Mouse (Mus musculus) kidney, postnatal 10 days (tissue): ENCODE measurements around the gene Tmem135.

Experiments used
- DNase-seq: peaks from one replicate; pipeline ENCODE4 v3.0.0; 2021; ENCODE audit warnings: mixed read lengths

Tmem135 gene

DNA sequence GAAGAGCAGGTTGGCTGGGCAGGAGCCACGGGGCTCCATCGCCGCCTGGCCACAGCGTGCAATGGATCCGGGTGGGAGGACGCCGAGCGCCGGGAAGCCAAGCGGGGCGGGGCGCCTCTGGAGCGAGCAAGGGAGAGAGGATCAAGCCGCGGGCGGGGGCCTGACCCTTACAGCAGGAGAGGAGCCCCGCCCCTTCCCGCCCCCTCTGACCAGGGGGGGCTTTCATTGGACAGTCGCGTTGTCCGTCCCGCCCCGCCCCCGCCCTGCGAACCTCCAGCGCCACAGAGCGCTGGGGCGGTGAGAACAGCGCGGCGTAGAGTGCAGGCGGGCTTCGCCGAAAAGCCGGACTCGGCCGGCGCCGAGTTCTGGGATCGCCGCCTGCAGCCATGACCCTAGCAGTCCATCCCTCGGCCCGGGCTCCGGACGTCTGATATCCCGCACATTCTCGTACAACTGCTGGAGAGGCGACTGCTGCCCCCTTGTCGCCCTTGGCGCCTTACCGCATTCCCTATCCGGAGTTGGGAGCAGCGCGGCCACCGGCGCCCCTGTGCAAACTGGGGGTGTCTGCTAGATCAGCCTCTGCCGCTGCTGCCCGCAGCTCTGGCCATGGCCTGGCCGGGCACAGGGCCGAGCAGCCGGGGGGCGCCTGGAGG is at the start of gene Tmem135, which contains the start of gene Fzd4:
Gene Tmem135 (minus strand): TSS at position 142 of the 653 bp plus-strand sequence.
Gene Fzd4 (plus strand): TSS at position 275 of the 653 bp plus-strand sequence.
- peak; percentile 99 for DNase-seq

DNA sequence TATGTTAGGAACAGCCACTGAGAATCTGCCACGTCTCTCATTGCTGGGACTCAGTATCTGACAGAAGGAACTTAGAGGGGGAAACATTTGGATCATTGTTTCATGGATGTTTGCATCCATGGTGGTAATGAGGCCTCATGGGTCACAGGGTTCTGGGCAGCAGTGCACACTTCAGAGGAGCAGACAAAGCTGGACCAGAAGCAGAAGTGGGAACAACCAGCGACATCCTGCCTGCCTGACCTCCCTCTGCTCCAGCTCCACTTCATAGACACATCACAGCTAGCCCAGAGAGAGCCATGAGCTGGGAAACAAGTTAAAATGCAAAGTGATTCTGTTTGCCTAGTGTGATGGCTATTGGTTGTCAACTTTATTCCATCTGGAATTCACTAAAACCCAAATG is 46.3 kb upstream of the Tmem135 start:
- DNase-seq = no peak

DNA sequence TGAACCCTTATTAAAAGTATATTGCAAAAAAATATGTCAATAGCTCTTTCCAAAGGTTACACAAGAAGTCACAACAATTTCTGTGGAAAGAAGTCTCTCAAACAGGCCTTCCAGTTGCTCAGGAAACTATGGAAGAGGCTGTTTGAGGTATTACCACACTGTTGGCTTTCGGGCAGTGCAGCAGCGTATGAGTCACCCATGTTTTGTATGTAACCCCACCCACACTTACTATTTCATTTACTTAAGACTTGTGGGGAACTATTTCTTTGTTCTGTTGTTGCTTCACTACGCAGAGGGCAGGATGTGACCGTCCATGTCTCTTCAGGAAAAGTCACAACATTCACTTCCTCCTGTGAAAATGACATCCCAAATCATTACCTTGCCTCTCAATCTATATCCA is 41.1 kb upstream of the Tmem135 start:
- no peak for DNase-seq

DNA sequence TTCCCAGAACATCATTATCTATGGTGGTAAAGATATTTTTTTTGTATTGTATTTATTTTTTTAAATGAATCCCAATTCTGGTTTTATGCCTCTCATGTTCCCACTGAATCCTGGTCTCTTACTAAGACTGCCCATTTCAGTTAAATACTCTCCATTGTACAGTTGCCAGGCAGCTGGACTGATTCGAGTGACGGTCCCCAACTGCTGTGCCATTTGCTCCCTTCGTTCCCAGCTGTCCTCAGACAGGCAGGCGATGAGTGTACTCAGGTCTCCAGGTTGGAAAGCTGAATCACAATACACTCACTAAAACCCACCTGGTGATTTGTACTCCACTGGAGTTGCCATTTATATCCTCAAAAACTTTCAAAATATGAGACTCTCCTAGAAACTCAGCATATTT is 38.2 kb upstream of the Tmem135 start:
- DNase-seq = no peak

DNA sequence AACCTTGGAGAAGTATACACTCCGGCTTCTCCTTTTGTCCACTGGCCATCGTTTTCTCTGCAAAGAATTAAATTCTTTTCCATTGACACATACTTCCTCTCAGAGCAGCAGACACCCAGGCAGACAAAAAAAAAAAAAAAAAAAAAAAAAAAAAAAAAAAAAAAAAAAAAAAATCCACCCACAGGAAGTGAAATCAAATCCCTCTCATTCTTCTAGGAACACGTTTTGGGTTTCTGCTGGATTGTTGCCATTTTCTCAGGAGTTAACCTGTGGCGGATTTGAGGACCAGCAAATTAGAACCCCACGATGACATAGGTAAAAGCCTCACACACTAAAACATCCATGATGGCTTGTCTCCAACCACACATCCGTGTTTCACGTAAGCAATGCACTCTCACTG is 37.3 kb upstream of the Tmem135 start:
- DNase-seq = no peak

DNA sequence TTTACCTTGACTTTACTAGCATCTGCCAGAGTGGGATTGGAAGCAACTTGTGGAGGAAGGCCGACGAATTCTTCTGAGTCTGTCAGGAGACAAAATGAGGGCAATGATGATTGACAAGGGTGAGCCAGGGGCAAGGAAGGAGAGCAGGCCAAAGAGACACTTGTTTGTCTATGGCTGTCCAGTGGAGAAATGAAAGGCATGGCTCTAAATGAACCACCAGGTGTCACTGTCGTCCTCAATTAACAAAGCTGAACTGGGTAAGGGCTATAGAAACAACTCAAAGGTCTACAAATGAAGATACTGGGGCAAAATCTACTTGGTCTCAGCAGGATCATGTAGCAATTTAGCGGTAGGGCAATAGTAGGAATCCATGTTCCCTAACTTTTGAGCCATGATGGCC is 33.6 kb upstream of the Tmem135 start:
- peak; percentile 75 for DNase-seq

DNA sequence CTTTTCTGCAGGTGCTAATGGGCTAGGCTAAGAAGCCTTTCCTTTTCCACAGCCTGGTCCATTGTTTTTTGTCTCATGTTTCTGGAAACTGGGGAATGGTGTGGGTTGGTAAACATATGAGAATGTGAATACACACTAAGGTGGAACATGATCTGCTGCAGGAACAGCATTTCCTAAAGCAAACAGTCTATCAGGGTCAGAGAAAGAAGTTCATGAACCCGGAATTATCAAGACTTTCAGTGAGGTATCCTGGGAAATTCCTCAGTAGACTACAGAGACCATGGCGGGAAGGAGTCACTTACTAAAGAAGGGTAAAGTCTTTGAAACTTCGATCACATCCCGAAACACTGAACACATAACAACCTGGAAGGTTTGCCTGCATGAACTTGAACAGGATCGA is 32.4 kb upstream of the Tmem135 start:
- no peak for DNase-seq

DNA sequence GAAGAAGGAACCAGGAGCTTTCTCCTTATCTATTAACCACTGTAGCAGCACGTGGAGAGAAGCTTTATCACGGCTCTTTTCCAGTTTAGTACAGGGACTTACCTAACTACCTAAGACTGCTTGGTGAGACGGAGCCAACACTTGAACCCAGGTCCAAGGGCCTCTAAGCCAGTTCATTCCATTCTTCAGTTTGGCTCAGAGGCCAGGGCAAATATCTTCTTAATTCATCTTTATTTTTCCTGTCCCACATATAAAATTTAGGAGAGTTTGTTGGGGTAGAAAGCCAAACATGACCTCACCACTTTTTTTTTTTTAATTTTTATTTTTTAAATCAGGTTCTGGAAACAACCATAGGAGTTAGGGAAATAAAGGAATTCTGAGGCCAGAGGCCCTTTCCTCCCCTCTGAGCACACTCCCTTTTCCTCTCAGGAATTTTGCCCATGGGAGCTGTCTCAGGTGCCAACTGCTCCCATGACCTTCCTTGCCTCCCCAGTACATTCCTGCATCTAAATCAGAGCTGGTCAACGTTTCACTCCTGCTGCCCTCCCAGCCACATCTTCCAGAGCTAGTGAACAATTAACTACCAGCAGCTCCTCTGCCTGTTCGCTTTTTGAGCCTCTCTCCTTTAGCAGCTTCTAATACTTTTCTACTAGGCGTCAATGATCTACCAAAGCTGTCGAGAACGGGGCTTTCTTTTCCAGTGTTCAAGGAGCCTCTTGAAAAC is 30.0 kb upstream of the Tmem135 start:
- peak; percentile 77 for DNase-seq

DNA sequence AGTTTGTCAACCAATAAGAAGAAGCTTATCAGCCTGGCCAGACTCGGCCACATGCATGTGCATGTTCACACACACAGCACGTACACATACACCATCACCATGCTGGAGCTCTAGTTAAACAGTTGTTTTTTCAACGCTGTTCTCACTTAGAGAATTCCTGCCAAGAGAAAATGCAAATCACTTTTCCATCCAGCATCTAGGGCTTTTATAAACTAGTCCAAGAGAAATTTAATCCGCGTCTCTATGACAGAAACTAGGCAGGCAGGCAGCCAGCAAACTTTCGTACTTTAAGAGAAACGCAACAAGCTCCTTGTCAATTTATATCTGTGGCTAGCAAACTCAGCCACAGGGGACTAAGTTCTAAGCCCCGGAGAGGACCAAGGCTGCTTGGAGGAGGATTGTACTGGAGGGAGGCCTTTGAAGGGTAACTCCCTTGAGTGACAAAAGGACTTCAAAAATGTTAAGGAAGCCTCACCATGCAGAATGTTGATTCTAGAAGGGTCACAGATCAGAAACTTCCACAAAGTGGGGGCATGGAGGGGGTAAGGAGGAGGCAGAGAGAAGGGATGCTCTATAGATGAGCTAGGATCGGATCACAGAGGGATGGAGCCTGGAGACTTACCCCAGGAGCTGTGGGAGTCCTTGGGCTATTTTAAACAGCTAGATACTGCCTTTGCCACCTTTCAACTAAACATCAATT is 29.3 kb upstream of the Tmem135 start:
- DNase-seq = peak; percentile 55

DNA sequence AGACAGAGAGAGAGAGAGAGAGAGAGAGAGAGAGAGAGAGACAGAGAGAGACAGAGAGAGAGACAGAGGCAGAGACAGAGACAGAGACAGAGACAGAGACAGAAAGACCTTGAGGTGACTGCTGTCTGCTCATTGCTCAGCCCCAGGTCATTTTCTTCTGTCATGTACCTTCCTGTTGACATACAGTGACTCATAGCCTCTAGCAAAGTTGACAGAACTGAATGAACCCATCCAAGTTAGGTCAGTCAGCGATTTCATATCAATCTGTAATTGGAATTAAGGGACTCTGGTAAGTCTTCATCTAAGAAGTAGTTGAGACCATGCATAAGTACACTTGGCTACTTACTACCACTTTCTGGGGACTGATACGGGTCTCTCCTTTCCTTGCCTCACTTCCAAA is 27.2 kb upstream of the Tmem135 start:
- no peak for DNase-seq

DNA sequence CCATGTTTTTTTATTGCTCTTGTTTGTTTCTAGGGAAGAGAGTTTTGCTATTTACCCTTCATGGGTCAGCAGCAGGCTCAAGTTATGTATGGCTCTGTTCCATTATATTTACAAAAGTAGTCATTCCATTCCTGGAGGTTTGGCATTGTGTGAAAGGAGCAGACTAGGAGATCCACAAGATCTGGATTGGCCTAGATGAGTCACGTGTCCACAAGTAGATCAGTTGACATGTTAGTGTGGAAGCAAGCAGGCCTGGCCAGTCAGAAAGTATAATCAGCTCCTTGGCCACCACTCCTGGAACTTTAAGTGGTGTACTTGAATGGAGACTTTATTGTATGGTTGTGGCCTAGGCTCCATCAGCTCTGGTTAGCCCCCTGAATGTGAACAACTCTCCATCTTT is 25.3 kb upstream of the Tmem135 start:
- no peak for DNase-seq

DNA sequence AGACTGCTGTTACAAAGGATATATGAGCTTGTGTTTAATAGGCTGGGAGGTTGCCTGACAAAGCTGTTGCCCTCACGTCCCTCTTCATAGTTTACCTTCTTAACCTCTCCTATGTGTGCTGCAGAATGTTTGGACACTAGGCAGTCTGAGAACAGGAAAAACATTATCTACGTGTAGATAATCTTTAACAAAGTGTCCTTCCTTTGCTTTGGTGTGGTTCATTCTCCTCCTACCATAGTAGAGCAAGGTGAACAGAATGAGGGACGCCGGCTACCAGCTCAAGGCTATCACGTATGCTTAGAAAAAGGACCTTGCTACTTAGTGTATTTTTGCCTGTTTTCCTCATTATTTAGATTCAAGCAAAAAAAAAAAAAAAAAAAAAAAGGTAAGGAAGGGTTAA is 24.8 kb upstream of the Tmem135 start:
- DNase-seq = no peak

DNA sequence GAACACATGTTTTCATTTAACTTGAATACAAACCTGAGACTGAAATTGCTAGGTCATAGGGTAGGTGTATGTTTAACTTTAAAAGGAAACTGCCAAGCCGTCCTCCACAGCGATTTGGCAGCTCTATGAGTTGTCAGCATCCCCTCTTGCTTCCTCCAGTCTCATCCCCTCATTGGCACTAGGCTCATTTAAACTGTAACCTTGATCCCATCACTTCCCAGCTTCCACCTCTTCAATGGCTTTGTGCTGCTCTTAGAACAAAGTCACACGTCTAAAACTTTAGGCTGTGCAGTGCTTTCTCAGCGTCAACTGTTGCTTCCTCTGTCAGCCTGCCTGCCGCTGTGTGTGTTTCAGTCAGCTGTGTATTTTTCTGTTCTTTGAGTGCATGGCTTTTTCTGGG is 23.1 kb upstream of the Tmem135 start:
- no peak for DNase-seq

DNA sequence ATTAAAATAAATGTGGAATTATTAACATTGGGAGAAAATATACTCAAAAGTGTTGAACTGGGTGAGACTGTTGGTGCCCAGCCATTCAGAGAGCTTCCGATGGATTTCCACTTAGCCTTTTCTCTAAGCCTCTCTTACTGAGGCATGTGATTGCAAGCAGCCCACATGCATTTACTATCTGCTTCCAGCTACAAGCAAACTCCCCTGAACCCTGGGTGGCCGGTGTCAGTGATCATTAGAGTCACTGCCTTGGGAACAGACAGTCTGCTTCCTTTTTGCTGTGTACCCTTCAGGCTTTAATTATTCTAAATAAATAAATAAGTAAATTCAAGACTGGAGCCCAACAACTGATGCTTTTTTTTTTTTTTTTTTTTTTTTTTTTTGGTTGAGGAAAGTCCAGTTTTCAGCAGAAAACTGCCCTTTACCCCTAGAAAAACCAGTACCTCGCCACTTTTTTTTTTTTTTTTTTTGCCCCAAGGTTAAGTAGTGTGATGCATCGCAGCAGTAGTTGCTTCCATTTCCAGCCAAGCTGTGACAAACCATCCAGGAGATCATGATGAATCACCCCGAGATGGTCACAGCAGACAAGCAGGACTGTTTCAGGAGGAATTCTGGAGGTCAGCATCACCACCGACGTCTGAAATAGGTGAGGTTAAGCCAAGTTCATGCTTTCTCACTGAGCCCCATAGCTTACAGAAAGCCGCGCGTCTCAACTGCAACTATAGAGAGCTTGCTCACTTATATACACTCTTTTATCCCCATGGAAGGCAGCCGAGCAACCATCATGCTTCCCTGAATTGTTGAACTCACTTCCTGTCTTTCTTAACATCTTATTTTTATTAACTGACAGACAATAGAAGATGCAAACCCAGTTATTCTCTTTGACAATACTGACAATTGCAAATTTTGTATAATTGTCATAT is 22.0 kb upstream of the Tmem135 start:
- no peak for DNase-seq

DNA sequence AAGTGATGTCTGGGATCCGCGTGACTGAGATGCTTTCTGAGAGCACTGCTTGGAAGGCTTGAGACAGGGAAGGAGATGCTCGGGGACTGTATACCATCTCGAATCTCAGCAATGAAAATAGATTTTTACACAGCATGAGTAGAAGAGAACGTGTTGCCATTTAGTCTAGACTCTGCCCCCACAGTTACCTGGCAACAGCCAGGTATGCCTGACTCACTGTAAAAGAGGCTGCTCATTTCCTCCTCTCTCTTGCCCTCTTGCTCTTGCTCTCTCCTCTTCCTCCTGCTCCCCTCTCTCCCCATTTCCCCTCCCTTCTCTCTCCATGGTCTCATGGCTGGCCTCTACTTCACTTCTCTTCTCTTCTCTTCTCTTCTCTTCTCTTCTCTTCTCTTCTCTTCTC is 20.6 kb upstream of the Tmem135 start:
- no peak for DNase-seq

DNA sequence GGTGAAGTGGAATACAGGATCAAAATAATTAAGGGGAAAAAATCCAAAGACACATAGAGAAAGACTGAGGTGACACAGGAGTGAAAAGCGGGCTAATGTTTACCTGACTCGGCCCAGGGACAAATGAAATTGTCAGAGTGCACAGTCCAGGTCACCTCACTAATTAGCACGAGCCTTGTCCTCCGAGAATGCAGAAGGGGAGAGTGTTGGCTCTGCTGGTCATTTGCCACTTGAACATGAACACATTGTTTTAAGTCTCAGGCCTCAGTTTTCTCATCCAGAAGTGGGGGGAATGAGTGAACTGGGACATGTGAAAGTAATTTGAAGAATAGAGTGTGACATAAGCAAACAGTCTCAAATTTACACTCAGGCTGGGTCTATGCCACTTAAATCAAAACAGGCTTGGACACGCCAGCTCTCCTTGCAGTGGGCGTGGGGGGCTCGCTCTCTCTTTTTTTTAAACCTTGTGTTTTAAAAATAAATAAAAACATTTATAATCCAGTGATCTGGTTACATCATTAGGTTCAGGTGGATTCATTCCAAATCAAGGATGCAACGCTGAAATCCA is 19.8 kb upstream of the Tmem135 start:
- no peak for DNase-seq

DNA sequence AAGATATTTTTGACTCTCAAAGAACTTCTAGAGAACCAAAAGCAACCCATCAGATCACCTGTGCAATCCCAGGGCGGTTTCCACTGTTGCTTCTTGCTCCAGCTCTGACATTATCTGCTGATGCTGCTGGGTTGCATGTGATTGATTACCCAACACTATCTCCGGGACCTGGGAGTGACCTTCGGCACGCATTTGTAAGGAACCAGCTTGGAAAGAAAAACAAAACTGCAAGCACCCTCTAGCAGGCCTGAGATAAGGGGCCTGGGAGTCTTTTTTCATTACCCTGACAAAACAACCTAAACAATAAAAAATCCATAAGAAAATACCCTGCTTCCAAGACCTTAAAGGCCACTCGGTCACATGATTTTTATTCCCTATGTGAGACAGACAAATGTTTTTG is 19.2 kb upstream of the Tmem135 start:
- DNase-seq = no peak

DNA sequence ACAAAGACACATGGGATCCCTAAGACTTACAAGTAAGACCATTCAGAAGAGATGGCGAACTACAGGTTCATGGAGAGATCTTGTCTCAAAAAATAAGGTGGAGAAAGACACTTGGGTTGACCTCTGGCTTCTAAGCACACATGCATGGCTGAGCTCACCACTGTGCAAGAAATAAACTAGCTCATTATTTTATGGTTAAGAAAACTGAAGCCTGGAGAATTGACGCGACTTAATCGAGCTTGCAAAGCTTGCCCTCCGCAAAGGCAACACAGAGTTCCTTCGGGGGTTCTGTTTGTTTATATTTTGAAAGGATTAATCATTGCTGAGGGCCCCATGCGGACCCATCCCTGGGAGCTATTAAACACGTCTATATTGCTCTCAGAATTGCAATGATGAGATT is 18.6 kb upstream of the Tmem135 start:
- DNase-seq = no peak

DNA sequence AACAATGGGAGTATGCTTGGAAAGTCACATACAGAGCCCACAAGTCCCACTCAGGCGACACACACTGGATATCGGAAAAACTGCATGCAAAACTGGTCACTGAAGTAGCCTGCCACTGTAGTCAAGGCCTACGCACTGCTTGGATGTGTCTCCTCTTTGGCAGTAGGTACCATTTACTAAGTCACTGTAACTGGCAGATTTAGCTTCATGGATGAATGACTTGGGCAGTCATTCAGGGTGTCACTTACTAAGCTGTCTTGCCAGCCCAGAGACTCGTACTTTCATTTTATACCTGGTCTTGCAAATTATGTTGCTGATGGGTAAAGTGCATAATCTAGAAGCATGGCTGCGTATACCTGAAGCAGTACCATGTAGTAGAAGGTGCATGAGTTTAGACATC is 17.3 kb upstream of the Tmem135 start:
- DNase-seq = no peak

DNA sequence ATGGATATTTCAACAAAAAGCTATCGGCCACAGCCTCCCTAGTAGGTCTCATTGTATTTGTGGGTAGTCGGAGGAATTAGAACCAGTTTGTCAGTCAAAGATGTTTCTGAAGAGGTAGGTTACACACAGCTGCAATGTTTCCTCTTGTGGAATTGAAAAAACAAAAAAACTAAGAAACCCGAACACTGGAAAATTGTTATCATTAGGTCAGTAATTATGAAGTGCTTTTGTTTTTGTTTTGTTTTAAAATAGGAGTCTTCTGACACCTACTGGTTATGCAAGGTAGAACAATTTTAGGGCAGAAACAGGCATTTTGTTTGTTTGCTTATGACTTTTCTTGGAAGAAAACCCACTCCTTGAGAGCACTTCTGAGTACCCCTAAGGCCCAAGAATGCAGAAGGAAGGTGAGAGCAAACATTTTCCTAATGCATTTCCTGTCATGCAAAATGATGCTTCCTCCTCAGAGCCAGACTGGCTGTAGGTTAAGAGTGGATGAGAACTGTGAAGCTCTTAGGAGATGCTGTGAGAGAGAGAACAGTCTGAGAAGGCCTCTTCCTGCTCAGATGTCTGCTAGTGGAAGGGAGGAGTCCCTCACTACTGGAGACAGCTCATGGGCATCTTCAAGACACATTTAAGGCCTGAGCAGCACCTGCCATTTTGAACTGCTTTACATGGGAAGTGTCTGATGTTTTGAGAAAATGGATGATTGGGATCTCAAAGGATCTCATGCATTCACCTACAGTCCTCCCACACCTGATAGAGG is 15.1 kb upstream of the Tmem135 start:
- no peak for DNase-seq

DNA sequence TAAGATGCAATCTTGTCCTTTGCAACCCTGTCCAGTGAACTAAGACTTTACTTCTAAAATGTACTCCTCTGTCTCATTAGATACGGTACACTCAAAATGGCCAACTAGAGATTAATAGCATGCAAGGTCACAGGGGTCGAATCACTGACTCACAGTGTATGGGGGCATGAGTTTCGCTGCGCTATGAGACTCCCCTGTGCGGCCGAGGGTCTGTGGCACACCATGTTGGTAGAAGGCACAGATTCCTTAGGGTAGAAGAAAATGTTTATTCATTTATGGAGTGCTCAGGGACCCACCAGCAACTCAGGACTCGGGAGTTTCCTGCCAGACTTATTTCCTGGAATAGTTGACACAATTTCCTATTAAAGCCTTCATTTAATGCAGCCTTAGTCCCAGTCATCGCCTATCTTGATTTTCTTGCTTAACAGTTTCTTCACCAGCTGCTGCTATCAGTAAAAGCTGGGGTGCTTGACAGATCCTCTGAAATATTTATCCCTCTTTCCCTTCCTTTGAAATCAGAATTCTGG is 14.2 kb upstream of the Tmem135 start:
- DNase-seq = no peak

DNA sequence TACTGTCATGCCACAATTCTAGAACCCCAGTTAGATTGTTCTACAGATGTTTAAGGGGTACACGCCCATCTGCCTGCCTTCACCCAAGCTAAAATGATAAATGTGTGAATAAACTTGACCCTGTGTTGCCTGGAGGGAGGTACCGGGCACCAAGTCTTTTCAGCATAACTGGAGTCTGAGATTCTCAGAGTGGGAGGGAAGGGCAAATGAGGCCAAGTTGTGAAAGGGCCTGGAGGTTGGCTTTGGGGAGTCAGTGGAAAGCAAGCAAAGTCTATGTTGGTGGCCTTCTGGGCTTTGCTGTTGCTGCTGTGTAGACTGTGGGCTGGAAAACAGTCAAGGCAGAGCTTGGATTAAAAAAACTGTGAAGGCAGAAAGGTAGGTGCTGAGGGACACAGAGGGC is 13.7 kb upstream of the Tmem135 start:
- no peak for DNase-seq
